Mouse (Mus musculus) adrenal gland, postnatal 36 days (tissue): ENCODE measurements at regions not wholly inside any gene's neighbourhood (a gene's known extent, or its start where the extent isn't known, plus 50 kb on each side); places are given as distances from the start of the nearest gene placed in this dataset.

ENCODE experiments used
- DNase-seq, 2 experiments: peaks; one replicate each; pipeline ENCODE4 v3.0.0; 2021; ENCODE audit warnings: mixed read lengths in 1 of 2

DNA sequence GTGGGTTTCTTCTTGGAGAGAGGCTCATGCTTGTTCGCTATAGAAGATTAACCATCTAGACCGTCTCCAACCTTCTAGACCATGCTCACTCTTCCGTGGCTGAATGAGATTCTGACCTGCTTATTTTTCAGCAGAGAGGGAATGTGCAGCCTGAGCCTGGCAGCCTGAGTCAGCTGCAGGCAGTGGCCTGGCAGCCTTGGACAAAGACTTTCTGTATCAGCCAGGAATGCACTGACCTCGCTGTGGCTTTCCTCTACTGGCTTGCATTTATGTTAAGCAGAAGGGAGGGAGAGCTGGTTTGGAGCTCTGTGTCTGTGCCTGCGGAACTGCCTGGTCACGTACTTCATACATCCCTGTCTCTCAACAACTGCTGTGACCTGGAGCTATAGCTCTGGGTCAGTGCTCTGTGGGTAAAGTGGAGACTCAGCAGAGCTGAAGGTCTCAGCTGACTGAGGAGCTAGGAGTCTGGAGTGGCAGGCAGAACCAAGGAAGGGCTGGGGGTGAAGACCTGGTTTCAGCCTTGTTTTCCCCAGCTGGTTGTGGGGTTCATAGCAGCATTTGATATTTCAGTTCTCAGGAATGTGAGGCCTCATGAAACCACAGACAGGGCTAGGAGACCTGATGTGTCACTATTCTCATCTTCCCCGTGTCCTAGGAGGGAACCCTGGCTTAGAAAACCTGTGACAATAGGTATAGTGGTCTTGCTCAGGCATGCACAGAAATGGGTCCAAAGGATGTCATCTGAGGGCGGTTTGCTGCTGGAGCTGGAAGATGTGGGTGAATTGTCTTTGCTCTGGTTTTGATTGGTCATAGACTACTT lies 207.2 kb upstream of the Ncam1 start:
- peak; percentile 68 to 74 for DNase-seq

GRCm38 (mm10) chr9:50002695-50003094 lies 204.0 kb upstream of the Ncam1 start:
- DNase-seq, result no peak

- peak; percentile 66 for DNase-seq
These were observed 202.0 kb upstream of the Ncam1 start for GRCm38 (mm10) chr9:50000497-50001404.

- DNase-seq, result no peak
These were observed 201.2 kb upstream of the Ncam1 start for GRCm38 (mm10) chr9:49999970-50000369.

DNA sequence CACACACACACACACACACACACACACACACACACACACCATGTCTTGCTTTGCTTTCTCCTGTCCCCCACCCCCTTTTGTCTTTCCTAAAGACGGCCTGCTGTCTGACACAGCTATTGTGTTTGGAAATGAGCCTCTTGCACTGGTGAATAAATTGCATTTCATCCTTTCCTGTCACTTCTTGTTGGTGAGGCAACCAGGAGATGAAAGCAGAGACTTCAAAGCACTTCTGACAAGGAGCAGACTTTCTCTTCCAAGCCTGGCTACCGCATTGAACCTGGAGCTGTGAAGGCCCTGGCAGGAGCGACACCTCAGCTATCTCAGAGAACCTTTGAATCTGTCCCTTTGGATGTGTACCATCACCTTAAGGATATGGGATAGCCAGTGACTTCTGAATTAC lies 199.4 kb upstream of the Ncam1 start:
- no peak for DNase-seq

- DNase-seq, result peak; percentile 90 to 92
These were observed 190.9 kb upstream of the Ncam1 start for GRCm38 (mm10) chr9:49989464-49990271.

DNA sequence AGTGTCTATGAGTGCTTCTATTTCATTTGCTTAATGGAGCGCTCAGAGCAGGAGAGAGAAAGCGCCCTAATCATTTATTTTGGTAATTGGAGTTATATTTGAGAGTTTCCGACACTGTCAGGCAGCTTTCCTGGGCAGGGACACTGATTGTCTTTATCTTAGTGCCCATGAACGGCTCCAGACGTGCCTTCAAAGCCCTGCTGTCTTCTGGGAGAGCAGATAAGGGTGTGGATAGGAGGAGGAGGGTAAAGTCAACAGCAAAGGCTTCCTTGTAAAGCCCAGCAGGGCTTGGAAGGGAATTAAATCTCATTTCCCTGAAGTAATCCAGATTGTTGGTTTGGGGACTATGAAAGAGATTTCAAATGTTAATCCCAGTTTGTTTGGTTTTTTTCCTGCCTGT lies 189.3 kb upstream of the Ncam1 start:
- DNase-seq, result no peak

DNA sequence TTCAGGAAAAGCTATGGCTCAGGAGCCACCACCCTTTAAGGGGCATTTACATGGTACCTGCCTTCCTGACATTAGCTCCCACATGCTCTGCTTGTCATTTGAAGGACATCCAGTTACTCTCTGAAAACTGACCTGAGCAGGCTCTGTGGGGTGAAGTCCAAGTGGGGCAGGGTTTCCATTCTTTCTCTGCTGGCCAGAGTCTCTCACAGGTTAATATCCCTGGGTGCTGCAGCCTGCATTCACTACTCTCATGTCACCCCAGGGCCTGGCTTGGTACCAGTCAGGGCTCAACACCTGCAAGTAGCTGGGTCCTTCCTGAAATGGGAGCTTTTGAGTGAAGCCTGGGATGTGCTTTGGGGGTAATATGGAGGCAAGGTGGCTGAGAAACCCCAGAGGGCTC lies 188.8 kb upstream of the Ncam1 start:
- DNase-seq, result no peak

- DNase-seq, result peak; percentile 58 to 65
These were observed 181.9 kb upstream of the Ncam1 start for GRCm38 (mm10) chr9:49980344-49981207.

DNA sequence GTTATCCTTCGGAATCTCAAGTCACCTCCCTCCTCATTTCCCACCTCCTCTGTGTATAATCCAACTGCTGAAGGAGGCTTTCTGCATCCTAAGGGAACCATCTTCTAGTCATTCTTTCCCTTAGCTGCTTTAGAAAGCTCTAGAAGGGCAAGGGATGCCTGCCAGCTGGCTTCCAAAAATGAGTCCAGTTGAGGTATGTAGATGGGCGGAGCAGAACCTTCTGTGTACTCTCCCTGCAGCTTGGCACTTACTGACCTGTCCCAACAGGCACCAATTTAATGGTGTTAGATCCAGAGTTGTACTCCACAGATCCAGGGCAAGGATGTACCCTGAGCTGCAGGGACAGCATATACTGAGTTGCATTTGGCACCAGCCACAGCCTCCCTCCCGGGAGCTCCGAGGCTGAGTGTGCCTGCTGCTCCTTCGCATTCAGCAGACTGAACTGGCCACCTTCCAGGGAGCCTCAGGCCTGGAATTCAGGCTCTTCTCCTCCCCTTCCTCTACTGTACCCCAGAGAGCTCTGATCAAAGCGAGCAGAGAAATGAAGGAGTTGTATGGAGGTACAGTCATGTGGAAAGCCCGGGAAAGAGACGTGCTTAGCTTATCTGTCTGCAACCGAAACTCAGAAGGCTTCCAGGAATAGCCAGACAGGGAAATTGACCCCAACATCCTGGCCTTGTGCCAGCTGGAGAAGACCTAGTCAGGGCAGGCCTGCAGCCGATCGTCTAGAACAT lies 177.4 kb upstream of the Ncam1 start:
- peak; percentile 67 to 79 for DNase-seq

DNA sequence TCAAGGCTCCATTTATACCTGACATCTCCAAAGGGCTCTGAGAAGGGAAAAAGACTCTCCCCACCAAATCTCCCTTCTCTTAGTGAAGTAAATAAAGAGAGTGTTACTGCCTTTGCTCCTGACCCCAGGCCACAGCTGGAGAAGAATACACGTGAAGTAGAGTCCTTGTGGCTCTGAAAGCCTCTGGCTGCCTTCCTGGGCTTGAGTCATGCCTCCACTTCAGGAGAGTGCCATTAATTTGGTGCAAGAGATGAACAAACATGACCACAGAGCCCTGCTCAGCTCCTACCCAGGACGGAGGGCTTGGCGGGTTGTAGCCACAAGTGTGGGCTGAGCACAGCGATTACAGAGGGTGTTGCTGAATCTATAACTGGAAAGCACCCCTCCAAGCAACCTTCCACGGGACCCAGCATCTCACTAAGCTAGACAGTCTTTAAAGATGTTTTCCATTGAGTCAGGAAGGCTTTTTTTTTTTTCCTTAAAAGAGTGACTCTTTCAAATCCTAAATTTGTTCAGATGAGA lies 175.3 kb upstream of the Ncam1 start:
- DNase-seq, result peak; percentile 38 to 43

- no peak for DNase-seq
These were observed 170.7 kb upstream of the Ncam1 start for GRCm38 (mm10) chr9:49969429-49969828.

GRCm38 (mm10) chr9:49964666-49965065 lies 165.9 kb upstream of the Ncam1 start:
- no peak for DNase-seq

DNA sequence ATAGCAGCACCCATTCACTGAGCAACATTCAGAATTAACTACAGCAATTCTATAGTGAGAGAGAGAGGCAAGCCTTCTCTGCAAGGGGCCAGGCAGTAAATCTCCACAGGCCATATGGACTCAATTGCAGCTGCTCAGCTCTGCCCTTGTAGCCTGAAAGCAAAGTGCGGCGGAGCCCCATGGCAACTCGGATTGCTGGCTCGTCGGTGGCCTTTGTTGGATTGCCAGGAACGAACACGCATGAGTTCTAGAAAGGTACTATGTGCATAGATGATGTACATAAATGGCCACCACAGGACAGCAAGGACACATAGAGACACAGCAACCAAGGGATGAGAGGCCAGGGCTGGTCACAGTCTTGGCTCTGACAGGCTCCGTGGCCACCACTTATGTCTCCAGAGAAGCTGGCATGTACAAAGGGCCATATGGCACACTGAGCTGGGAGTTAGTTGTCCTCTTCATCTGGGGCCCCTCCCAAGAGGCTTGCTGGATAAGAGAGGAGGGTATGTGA lies 163.9 kb upstream of the Ncam1 start:
- no peak for DNase-seq

- DNase-seq, result peak; percentile 63 to 72
These were observed 163.2 kb upstream of the Ncam1 start for GRCm38 (mm10) chr9:49961965-49962364.

- DNase-seq, result no peak
These were observed 162.6 kb upstream of the Ncam1 start for GRCm38 (mm10) chr9:49961329-49961728.

DNA sequence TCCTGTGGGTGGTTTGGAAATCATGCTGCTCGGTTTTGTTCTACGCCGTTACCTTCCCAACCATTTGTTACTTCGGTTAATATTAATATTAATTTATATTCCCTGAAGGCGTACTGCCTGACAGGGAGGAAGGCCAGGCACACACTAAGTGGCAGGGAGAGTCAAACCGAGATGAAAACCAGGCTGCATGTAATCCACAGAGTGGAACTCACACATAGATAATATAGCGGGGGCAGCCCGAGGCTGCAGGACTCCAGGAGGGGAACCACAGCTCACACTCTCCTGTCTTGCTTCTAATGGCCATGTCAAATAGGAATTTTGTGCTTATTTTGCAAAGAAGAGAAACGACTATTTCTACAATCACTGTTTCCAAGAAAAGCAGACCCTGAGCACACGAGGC lies 161.3 kb upstream of the Ncam1 start:
- DNase-seq, result no peak

DNA sequence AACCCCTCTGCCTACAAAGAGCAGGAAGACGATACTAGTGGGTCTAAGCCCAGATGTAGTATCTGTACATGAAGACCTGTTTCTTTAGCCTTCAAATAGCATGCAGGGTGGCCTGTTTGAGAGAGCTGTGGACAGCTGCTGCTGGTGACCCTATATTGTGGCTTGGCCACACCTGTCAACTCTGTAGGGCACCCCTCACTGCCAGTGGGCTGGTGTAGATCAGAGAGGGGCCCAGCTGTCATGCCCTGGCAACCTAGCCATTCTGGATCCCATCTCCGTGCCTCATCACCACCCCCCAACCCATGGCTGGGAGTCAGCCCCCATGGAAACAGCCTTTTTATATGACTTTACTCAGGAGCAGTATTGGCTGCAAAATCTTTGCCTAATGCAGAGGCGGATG lies 160.2 kb upstream of the Ncam1 start:
- DNase-seq, result no peak

DNA sequence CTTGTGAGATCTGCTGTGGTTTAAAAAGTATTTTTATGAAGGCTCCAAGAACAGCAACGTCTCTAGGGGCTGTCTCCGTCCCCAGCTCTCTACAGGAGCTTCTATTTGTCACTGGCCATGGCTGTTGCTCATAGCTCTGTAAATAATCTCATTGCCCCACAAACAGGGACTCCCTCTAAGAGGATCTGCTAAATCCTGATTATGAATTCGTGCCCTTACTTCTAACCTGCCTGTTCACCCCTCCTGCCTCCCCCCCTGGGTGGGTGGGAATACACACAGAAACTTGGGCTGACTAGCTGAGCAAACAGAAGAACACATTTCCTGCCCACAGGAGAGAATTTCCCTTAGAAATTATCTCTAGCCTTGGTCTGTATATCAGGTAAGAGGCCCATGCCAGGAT lies 155.9 kb upstream of the Ncam1 start:
- DNase-seq, result no peak

- peak; percentile 49 to 51 for DNase-seq
These were observed 151.6 kb upstream of the Ncam1 start for GRCm38 (mm10) chr9:49950321-49950720.
